Mouse (Mus musculus): ENCODE measurements around the gene Zcchc13. TPM values are rescaled to one million over a fixed set of nuclear protein-coding genes. Genes with fewer than 3 reads are reported as not detected.

Gene Zcchc13
- polyA plus RNA-seq, 1 experiment from 2014 or later = not detected

DNA sequence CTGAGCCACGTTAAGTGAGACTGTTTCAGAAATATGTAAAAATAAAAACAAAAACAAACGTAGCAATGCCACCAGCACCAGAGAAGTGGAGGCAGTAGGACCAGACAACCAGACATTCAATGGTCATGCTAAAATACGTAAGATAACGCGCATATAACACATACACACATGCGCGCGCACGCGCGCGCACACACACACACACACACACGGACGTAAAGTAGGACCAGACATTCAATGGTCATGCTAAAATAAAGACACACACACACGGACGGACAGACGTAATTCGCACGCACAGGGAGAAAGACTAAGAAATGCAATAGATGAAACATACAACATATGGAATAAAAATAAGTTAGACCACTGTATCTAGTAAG is 14.2 kb upstream of the Zcchc13 start:
- 32% methylated on average over 19 of the region's 19 CpGs for whole genome bisulfite sequencing

DNA sequence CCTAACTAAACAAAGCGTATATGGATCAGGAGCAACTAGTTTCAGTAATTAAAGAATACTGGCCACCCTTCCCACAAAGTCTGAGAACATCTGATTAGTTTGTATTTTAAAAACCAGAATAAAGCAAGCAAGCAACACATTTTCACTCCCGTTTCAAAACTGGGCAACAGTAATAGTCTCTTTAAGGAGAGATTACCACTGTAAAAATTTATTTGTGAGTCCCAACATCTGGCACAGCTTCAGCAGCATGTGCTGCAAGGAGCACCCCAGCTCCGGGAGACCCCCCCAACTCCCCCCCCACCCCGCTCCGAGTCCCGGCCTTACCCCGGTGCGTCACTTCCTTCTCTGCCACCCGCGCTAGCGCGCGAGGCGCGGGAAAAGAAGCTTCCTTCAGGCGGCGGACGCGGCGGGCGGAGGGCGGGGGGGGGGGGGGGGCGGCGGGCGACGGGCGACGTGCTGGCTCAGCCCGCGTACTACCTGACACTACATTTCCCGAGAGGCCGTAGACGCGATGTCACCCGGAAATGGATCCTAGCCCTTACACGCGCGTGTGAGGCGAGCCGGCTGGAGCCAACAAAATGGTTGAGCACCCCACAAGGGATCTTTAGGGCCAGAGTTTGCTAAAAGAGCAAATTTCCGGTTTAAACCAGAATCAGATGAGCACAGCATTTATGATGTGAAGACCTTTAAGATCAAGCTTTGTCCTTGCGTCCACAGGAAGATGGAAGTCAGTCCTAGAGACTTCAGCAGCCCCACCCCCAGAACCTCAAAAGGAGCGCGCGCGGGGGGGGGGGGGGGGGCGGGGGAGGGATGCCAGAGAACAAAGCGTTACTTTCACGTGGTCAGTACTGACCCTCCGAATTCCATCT is 13.6 kb upstream of the Zcchc13 start:
- peaks cover 10% of the 10 kb centered on the region; the same call in 1 of the 2 replicates for H3K36me3 ChIP-seq (ENCODE audit: insufficient read depth, low read length)
- WGBS = under 1% methylated on average over 28 of the region's 50 CpGs
- no peaks in the 10 kb centered on the region for H3K27me3 ChIP-seq (ENCODE audit: insufficient read depth, low read length)
- H3K27ac ChIP-seq (ENCODE audit: low read length) = peak overlapping the region; percentile 98
- no peaks in the 10 kb centered on the region for H3K9me3 ChIP-seq (ENCODE audit: low read length)
- H3K4me3 ChIP-seq (ENCODE audit: low read length) = peak overlapping the region; percentile 55
- peak overlapping the region; percentile 61 for H3K9ac ChIP-seq (replicated peaks; ENCODE audit: low read length)
- 0 out of 2 replicates have a peak, but pooled peaks cover 4% of the 10 kb centered on the region for H3K4me1 ChIP-seq (ENCODE audit: insufficient read depth, low read length)
- ATAC-seq (ENCODE audit: low FRiP score, low TSS enrichment) = peak; percentile 97
- H3K4me2 ChIP-seq (replicated peaks; ENCODE audit: low read depth, low read length) = peak overlapping the region; percentile 71

More for the DNA sequence above, 14.2 kb upstream of the Zcchc13 start:
- Histone ChIP-seq H3K4me1 (ENCODE audit: insufficient read depth, low read length) (0 out of 2 replicates have a peak, but pooled peaks cover 4% of the 10 kb centered on the region), H3K36me3 (ENCODE audit: insufficient read depth, low read length) (peaks cover 14% of the 10 kb centered on the region; the same call in 1 of the 2 replicates), H3K9me3 (ENCODE audit: low read length) (no peaks in the 10 kb centered on the region), H3K4me3 (ENCODE audit: low read length) (peak overlapping the region; percentile 55), H3K27ac (ENCODE audit: low read length) (peak overlapping the region; percentile 98), H3K4me2 (replicated peaks; ENCODE audit: low read depth, low read length) (peak overlapping the region; percentile 71), H3K9ac (replicated peaks; ENCODE audit: low read length) (peak overlapping the region; percentile 61), H3K27me3 (ENCODE audit: insufficient read depth, low read length) (no peaks in the 10 kb centered on the region)
- peak; percentile 20; the same call in 1 of the 2 replicates for ATAC-seq (ENCODE audit: low FRiP score, low TSS enrichment)

DNA sequence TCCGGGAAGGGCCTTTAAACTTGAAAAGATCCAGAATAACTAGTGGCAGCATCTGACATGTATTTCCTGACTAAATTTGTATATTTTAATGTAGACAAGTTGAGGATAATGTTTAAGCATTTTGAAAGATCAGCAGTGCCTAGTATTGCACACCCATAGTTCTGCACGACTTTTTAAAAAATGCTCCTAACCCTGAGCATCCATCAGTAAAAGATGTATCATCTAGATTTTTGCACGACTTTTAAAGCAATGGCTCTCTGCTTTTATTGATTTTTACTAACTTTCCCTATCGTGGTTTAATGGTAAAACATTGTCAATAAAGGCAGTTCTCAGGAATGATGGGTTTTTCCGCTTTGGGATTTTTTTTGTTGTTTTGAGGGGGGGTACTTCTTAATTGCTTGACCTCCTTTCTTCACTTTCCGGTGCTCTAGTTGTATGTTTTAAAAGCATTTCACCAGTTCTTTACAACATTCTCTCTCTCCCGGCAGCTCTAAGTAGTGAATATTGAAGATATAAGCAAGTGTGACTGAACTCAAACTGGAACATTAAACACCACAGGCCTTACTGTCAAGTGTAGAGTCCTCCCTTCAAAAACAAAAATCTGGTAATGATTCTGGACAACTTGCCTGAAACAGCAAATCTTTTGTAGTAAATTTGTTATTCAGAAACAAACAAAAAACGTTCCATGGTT is 12.8 kb upstream of the Zcchc13 start:
- H3K9me3 ChIP-seq (ENCODE audit: low read length) = no peaks in the 10 kb centered on the region
- H3K4me3 ChIP-seq (ENCODE audit: low read length) = peak overlapping the region; percentile 55
- peak overlapping the region; percentile 61 for H3K9ac ChIP-seq (replicated peaks; ENCODE audit: low read length)
- peak overlapping the region; percentile 98 for H3K27ac ChIP-seq (ENCODE audit: low read length)
- H3K36me3 ChIP-seq (ENCODE audit: insufficient read depth, low read length) = peaks cover 10% of the 10 kb centered on the region; the same call in 1 of the 2 replicates
- peak overlapping the region; percentile 71 for H3K4me2 ChIP-seq (replicated peaks; ENCODE audit: low read depth, low read length)
- no peak for ATAC-seq (ENCODE audit: low FRiP score, low TSS enrichment)
- H3K27me3 ChIP-seq (ENCODE audit: insufficient read depth, low read length) = no peaks in the 10 kb centered on the region
- 19% methylated on average over 8 of the region's 8 CpGs for WGBS
- 0 out of 2 replicates have a peak, but pooled peaks cover 4% of the 10 kb centered on the region for H3K4me1 ChIP-seq (ENCODE audit: insufficient read depth, low read length)

DNA sequence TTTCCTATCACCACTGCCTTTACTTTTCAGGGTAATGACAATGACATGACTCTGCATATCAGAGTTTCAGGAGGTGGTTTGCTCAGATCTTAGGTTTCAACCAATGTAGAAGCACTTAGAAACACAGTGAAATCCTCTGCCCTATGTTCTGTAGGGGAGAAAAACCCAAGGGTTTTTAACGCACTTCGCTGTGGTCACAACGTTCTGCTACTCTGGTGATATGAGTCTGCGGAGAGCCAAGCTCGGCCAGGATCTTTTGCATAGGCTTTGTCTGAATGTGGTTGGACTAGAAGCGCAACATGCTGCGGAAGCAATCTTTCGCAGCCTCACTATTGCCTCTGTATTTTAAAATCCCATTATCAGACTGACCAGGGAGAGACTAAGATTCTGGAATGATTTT is 8.6 kb upstream of the Zcchc13 start:
- Histone ChIP-seq H3K4me3 (ENCODE audit: low read length) (peak overlapping the region; percentile 56), H3K4me1 (ENCODE audit: insufficient read depth, low read length) (no peaks in the 10 kb centered on the region), H3K9me3 (ENCODE audit: low read length) (no peaks in the 10 kb centered on the region), H3K9ac (replicated peaks; ENCODE audit: low read length) (peak overlapping the region; percentile 75), H3K27me3 (ENCODE audit: insufficient read depth, low read length) (no peaks in the 10 kb centered on the region; the same call in 1 of the 2 replicates), H3K4me2 (replicated peaks; ENCODE audit: low read depth, low read length) (peak overlapping the region; percentile 73), H3K36me3 (ENCODE audit: insufficient read depth, low read length) (no peaks in the 10 kb centered on the region), H3K27ac (ENCODE audit: low read length) (peak overlapping the region; percentile 94)
- WGBS = 3% methylated on average over 8 of the region's 8 CpGs
- ATAC-seq (ENCODE audit: low FRiP score, low TSS enrichment) = peak; percentile 5

GRCm38 (mm10) chrX:103622260-103622934 is 8.0 kb upstream of the Zcchc13 start:
- Histone ChIP-seq H3K4me1 (ENCODE audit: insufficient read depth, low read length) (no peaks in the 10 kb centered on the region), H3K36me3 (ENCODE audit: insufficient read depth, low read length) (no peaks in the 10 kb centered on the region), H3K27ac (ENCODE audit: low read length) (peak overlapping the region; percentile 94), H3K4me3 (ENCODE audit: low read length) (peak overlapping the region; percentile 56), H3K4me2 (replicated peaks; ENCODE audit: low read depth, low read length) (peak overlapping the region; percentile 73), H3K9me3 (ENCODE audit: low read length) (no peaks in the 10 kb centered on the region), H3K9ac (replicated peaks; ENCODE audit: low read length) (peak overlapping the region; percentile 75), H3K27me3 (ENCODE audit: insufficient read depth, low read length) (no peaks in the 10 kb centered on the region; the same call in 1 of the 2 replicates)
- WGBS = under 1% methylated on average over 33 of the region's 33 CpGs
- ATAC-seq (ENCODE audit: low FRiP score, low TSS enrichment) = peak; percentile 98

DNA sequence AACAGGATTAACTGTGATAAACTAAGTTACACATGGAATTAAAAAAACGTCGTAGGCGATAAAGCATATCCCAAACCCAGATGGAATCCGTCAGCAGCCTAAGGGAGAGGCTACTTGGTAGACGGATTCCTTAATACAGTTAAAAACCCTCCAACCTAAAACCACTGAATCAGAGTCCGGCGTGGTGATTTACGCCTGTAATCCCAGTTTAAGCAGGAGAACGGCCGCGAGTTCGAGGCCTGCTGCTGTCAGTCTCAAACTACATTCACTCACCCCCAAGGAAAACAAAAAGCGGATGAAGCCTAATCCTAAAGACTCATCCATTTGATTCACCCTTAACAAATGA is 7.5 kb upstream of the Zcchc13 start:
- H3K9me3 ChIP-seq (ENCODE audit: low read length) = no peaks in the 10 kb centered on the region
- no peaks in the 10 kb centered on the region for H3K36me3 ChIP-seq (ENCODE audit: insufficient read depth, low read length)
- H3K4me1 ChIP-seq (ENCODE audit: insufficient read depth, low read length) = no peaks in the 10 kb centered on the region
- H3K9ac ChIP-seq (replicated peaks; ENCODE audit: low read length) = peak overlapping the region; percentile 70
- ATAC-seq (ENCODE audit: low FRiP score, low TSS enrichment) = peak; percentile 2; the same call in 1 of the 2 replicates
- peak overlapping the region; percentile 73 for H3K4me2 ChIP-seq (replicated peaks; ENCODE audit: low read depth, low read length)
- 2% methylated on average over 13 of the region's 13 CpGs for WGBS
- H3K27ac ChIP-seq (ENCODE audit: low read length) = peak overlapping the region; percentile 65; the same call in 1 of the 2 replicates
- peak overlapping the region; percentile 56 for H3K4me3 ChIP-seq (ENCODE audit: low read length)
- no peaks in the 10 kb centered on the region; the same call in 1 of the 2 replicates for H3K27me3 ChIP-seq (ENCODE audit: insufficient read depth, low read length)

- H3K36me3 ChIP-seq (ENCODE audit: insufficient read depth, low read length) = no peaks in the 10 kb centered on the region
- H3K9me3 ChIP-seq (ENCODE audit: low read length) = no peaks in the 10 kb centered on the region
- peak overlapping the region; percentile 70 for H3K9ac ChIP-seq (replicated peaks; ENCODE audit: low read length)
- WGBS = under 1% methylated on average over 28 of the region's 28 CpGs
- H3K4me3 ChIP-seq (ENCODE audit: low read length) = peak overlapping the region; percentile 56
- H3K27ac ChIP-seq (ENCODE audit: low read length) = peak overlapping the region; percentile 64
- peak overlapping the region; percentile 73 for H3K4me2 ChIP-seq (replicated peaks; ENCODE audit: low read depth, low read length)
- H3K4me1 ChIP-seq (ENCODE audit: insufficient read depth, low read length) = no peaks in the 10 kb centered on the region
- no peak for ATAC-seq (ENCODE audit: low FRiP score, low TSS enrichment)
- H3K27me3 ChIP-seq (ENCODE audit: insufficient read depth, low read length) = no peaks in the 10 kb centered on the region; the same call in 1 of the 2 replicates
Observed at GRCm38 (mm10) chrX:103623411-103623845, 7.0 kb upstream of the Zcchc13 start.

- H3K4me1 ChIP-seq (ENCODE audit: insufficient read depth, low read length) = no peaks in the 10 kb centered on the region
- no peaks in the 10 kb centered on the region for H3K36me3 ChIP-seq (ENCODE audit: insufficient read depth, low read length)
- H3K4me3 ChIP-seq (ENCODE audit: low read length) = no peak overlapping the region
- no peaks in the 10 kb centered on the region; the same call in 1 of the 2 replicates for H3K27me3 ChIP-seq (ENCODE audit: insufficient read depth, low read length)
- H3K27ac ChIP-seq (ENCODE audit: low read length) = no peak overlapping the region
- ATAC-seq (ENCODE audit: low FRiP score, low TSS enrichment) = no peak
- WGBS = 29% methylated on average over 5 of the region's 5 CpGs
- no peaks in the 10 kb centered on the region for H3K9me3 ChIP-seq (ENCODE audit: low read length)
- no peak overlapping the region for H3K9ac ChIP-seq (replicated peaks; ENCODE audit: low read length)
- H3K4me2 ChIP-seq (replicated peaks; ENCODE audit: low read depth, low read length) = no peak overlapping the region
Observed at GRCm38 (mm10) chrX:103624426-103625168, 5.8 kb upstream of the Zcchc13 start.

DNA sequence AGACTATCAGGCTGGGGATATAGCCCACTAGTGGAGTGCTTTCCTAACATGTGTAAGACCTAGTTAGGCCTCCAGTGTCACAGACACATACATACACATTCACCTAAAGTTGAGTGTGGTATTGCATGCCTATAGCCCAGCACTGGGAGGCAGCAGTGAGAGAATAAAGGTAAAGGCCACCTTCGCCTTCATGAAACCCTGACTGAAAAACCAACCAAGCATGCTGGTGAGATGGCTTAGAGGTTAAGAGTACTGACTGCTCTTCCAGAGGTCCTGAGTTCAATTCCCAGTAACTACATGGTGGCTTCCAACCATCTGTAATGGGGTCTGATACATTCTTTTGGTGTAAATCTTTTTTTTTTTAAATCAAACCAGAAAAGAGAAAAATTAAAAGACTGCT is 1.5 kb upstream of the Zcchc13 start:
- Histone ChIP-seq H3K27ac (ENCODE audit: low read length) (no peak overlapping the region), H3K9me3 (ENCODE audit: low read length) (no peaks in the 10 kb centered on the region), H3K4me3 (ENCODE audit: low read length) (no peak overlapping the region), H3K4me1 (ENCODE audit: insufficient read depth, low read length) (no peaks in the 10 kb centered on the region), H3K4me2 (replicated peaks; ENCODE audit: low read depth, low read length) (no peak overlapping the region), H3K36me3 (ENCODE audit: insufficient read depth, low read length) (no peaks in the 10 kb centered on the region), H3K9ac (replicated peaks; ENCODE audit: low read length) (no peak overlapping the region), H3K27me3 (ENCODE audit: insufficient read depth, low read length) (no peaks in the 10 kb centered on the region; the same call in 1 of the 2 replicates)
- 69% methylated on average over 1 of the region's 1 CpGs for WGBS
- ATAC-seq (ENCODE audit: low FRiP score, low TSS enrichment) = no peak

Measured in kidney, embryonic 16.5 days (tissue).